Mouse (Mus musculus): ENCODE data around the gene Shoc2.
"Not testable (repeated sequence)": the region's sequence is repeated elsewhere in the genome, so short reads cannot be mapped to it uniquely, and the experiment has no call there.

The Shoc2 gene

DNA sequence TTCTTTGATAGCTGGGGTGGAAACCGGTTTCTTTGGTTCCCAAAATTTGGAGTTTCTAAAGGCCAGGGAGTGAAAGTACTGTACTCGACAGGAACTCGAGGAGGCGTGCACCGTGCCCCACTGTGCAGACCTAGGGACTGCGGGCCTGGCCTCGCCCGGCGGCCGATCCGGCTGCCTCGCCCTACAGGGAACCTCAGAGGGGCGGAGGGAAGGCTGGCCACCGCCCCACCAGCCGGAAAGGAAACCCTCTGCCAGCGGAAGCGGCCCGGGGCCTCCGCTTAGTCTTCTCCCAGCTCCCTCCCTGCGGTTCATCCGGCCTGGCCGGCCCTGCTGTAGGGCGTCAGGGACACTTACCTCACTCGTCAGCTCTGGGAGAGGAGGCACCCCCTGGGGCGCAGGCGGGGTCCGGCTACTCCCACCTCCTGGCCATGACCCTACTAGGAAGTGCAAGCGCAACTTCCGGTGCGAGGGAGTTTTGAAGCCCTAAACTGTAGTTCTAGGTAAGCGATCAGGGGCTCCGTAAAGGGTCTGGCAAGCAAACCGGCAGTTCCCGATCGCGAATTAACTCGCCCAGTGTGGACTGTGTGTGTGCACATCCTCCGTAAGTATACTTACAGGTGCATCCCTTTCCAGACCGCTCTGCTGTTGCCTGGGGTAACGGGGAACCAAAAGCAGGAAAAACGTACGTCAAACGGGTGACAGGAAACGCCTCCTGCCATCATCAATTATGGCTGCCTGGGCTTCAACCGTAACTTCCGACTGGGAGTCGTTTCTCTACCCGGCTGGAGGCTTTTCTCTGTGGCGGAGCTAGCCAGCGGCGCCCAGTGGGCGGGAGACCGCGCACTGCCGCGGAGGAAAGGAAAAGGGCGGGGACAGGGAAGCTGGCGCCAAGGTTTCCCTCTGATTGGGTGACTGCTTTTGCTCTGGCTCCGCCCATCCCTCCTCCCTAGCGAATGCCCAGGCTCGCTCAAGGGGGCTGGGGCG, at the start of gene Shoc2, which contains the start of gene Bbip1:
TSS of gene Shoc2 (plus strand) at position 505 of the 984 bp plus-strand sequence.
TSS of gene Bbip1 (minus strand) at position 826 of the 984 bp plus-strand sequence.
- DNase-seq = peak; percentile 100

DNA sequence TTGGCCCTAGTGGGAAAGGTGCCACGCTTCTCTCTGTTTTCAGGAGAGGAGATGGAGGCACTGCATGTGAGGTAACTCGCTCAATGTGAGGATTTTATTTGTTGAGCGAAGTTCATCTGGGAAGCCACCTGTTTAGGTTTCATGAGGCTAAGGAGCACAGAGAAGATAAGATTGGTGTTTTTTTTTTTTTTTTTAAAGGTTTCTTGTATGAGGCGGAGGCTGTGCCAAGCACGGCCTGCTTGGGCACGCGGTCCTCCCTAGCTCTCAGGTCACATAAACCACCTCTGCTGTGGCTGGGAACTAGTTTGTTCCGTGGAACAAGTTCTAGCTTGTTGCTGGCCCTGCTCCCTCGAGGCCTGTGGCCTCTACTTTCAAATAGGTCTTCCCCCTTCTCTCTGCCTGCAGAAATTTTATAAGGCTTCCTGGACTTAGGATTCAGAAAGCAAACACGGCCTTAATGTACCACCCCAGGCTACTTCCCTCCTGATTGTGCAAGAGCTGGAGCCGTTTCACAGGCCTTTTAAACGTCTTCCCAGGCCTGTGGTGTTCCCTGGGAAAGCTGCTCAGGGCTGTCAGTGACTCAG, 49.5 kb upstream of the Shoc2 start:
- no peak for DNase-seq

DNA sequence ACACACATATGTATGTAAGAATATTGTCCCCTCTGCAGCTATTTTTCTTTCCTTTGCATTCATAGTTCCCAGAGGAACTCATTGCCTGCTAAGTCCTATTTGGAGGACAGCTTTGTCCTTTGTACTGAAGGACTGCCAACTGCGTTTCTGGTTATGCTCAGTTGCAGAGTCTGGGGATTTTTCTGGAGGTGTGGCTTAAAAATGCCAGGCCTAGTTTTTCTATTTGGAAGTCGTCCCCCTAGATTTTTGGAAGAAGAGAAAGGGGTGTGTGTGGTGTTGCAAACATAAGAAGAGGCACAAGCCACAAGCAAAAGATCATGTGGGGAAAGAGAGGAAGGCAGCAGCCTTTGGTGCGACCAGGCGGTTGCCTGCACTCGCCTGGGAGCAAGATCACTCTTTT, 46.1 kb upstream of the Shoc2 start:
- no peak for DNase-seq

DNA sequence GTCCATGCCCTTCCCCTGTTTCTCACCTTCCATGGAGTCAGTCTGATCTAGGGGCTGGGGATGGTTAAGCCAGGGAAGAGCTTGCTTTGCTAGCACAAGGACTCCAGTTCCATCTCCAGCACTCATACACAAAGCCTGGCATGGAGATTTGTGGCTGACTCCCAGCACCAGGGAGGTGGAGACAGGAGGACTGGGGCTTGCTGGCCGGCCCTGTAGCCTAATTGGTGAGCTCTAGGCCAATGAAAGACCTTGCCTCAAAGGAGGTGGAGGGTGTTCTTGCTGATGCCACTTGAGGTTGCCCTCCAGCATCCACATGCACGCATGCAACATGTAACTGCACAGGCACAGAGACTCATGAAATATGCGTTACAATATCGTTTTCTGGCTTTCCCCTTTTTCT, 45.6 kb upstream of the Shoc2 start:
- no peak for DNase-seq

DNA sequence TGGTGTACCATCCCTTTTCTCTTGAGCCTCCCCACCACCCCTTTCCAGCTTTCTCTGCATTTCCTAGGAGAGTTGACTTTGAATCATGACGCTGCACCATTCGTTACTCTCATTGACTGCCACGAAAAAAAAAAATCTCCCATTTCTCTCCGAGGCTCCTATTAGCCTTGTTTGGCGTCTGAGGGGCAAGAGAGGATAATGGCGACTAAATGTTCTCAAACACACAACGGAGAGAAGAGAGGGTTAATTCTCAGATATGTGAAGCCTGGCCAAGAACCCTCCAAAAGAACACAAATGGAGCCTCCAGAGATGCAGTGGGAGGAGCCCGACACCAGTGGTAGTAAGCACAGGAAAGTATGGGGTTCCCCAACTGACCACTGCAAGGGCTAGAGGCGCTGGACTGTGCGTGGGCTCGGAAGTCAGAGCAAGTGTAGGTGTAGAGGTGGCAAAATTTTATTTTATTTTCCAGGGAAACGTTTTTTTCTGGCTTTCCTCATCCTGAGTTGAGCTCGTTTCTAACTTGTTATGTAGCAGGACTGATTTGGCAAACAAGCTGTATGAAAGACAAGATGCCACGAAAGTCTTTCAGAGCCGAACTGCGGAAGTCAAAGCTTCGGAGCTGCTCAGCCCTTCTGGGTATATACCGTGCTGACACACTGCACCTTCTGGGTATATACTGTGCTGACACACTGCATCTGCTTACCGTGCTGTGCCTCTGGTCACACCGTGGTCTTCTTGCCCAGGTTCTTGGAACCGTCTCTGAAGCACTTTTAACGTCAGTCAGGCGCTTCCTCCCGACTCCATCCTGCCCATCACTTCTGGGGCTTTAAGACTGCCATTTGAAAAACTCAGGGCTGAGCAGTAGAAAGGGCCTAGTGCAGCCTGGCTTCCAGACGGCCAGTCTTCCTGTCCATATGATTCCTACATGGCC, 44.9 kb upstream of the Shoc2 start:
- DNase-seq = no peak

DNA sequence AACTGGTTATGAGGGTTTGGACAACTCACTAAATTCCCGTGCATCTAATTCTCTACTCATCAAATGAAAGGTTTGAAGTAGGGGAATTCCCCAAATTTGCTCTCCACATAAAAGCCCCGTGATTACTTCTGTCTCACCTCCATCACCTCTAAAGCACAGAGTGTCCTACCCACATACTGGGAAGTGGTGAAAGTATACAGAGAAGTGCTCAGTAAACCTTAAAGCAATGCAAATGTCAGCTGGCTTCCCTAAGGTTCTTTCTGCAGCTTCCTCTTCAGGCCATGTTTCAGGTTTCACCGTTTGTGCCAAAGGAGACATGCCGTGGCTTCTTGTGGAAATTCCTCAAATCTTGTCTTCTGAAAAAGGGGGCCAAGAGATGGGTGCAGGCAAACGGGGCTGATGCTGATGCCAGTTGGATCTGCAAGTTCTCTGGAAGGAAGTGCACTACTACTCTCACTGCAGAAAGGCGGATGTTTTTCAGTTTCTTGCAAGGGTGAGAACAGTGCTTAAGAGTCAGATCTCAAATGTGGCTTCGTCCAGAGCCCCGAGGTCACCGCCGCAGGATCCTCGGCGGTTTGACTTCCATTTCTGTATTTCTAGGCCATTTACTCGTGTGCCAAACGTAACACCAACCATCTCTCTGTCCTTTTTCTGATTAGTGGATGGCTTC, 44.0 kb upstream of the Shoc2 start:
- DNase-seq = no peak

DNA sequence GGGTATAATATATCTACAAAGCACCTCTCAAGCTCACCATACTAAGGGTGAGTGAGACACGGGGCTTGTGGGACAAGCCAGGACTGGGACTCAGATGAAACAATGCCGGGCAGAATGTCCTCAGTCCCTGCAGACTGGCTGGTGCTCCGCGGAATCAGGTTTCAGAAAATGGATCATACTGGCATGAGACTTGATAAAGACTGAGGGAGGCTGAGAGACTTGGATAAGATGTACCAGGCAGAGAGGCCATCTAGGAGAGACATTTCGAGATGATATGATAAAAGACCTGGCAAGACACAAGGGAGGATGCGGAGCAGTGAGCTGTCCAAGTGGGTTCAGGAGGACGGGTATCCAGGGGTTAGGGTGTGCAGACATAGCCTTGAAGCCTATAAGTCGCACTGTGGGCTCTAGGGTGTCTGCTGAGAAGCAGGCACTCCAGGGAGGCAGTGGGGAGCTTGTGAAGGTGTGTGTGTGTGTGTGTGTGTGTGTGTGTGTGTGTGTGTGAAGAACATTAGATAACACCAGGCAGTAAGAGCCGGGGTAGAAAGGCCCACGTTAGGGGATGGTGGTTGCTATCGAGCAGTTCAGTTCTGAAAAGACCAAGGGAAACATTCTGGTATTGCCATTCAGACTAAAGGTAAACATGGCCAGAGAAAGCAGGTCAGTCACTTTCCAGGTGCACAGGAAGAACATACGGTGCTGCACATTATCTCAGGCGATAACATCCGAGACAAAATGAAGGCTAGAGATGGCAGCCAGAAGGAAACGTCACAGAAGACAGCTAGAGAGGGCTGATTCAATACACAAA, 42.0 kb upstream of the Shoc2 start:
- no peak for DNase-seq

DNA sequence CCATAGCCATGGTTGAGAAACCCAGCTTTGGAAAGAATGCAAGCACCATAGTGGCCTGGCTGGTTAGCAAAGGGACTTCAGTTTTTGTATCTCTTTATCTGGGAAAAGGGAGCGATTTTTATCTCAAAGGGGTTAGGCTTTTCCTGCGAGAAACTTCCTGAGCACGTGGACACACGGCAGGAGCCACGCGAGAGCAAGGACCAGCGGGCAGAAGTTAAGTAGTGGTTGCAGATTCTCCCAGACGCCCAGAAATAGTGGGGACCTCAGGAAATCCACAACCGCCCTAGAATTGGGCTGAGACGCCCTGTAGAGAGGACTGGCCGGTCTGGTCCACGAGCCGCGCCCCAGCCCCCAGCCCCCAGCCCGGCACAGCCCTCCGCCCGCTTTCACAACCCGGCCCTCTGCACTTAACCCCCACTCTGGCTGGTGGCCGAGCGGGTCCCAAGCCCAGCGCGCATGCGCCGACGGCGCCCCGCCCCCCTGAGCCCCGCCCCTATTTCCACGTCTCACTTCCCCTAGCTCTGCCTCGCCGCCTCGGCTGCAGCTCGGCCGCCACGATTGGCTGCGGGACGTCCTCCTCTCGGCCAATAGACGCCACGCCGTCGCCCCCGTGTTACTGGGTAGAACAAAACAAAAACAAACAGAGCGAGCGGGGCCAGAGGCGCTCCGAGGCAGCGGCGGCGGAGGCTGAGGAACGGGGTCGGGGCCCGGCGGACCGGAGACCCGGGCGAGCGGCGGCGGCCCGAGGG, 41.2 kb upstream of the Shoc2 start:
- peak; percentile 98 for DNase-seq

DNA sequence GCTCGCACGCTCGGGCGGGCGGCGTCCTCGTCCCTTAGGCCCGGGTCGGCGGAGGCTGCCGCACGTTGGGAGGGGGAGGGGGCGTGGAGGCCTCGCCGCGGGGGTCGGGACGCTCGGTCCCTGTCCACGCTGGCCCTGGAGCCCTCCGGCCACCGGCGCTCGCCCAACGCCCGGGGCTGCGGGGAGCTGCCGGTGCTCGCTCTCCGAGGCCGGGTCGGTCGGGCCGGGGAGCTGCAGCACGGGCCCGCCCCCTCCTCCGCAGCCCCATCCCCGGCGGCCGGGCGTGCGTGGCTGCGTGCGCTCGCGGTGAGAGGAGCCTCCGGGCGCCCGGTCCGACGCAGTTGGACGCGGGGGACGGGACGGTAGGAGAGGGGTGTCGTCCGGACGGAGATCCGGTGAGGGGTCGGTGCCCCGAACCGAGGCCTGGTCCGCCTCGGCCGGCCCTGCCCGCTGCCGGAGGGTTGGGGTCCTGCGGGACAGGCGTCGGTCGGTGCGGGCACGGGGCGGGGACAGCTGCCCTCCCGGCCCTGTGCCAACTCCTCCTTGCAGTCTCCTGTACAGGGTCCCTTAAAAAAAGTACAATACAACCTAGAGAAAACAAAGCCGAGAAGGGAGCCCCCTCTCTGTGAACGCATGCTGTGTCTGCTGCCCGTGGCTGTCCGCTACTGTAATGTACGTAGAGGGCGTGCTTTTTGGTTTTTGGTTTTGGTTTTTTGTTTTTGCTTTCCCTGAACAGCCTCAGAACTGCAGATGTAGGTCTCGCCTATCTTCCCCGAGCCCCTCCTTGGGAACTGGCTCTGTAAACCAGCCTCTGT, 40.4 kb upstream of the Shoc2 start:
- DNase-seq = peak; percentile 65

DNA sequence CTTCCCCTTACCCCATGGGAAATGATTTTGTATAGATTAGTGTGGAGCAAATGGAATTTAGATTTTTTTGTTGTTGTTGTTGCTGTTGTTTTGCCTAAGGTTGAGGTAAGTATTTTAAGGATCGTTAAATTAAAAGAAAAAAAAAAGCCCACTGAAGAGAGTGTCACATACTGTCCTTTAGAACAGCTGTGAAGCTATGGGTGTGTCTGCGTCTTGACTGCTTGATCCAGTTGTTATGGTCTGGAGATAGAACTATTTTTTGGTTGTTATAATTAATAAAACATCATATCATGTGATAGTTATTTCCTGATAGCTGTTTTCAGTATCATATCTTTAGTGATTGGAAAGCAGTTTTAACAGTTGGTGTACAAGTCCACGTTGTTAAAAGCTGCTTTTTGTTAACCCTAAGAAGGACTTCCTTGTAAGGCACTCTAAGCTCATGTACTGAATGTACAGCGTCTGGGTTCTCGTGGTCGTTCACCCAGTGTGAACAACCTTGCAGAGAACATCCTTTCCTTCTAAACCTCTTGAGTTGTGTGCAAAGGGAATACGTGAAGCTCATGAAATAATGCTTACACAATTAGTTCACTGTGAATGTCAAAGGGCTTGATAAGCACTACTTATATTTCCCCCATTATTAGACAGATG, 39.1 kb upstream of the Shoc2 start:
- no peak for DNase-seq

DNA sequence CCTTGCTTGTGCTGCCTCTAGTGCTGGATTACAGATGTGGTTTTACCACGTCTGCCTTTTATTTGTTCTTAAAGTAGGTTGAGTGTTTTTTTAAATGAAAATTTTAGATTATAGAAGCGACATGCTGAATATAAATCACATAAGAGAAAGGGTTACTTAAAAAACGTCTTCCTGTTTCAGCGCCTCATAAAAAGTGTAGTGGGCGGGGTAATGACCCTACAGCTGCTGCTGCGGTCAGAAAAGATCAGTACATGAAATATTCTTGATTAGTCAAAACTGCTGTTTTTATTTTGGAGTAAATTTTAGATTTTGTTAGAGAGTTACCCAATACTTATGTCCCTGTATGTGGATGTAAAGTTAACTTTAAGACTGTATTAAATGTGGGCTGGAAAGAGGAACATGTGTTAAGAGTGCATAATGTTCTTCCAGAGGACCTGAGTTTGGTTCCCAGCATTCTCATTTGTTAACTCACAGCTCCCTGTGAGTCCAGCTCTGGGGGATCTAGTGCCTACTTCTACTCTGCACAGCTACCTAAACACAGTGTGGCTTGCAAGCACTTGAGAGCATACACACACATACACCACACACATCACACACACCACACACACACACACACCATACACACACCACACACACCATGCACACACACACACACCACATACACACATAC, 37.9 kb upstream of the Shoc2 start:
- DNase-seq = no peak

DNA sequence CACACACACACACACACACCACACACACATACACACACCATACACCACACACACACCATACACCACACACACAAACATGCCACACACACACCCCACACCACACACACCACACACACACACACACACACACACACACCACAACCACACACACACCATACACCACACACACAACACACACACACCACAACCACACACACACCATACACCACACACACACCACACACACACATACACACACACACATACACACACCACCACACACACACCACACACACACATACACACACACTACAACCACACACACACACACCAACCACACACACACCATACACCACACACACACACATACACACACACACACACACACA, 37.4 kb upstream of the Shoc2 start:
- DNase-seq = not testable (repeated sequence)

DNA sequence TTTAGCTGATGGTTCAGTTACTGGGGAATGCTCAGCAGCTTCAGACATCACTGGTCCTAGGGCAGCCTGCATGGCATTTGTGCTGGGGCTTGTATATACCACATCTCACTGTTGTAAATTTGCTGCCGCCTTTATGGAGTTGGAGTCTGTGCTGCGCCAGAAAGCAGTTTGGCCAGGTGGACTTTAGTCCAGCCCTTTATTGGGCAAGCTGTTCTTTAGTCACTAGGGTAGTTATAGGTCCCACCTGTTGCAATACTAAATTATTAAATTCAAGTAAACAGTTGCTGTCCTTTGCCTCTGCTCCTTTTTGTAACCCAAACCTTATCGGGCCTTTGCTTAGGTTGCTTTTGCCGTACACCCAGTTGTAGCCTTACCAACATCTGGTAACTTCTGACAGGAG, 29.2 kb upstream of the Shoc2 start:
- no peak for DNase-seq

DNA sequence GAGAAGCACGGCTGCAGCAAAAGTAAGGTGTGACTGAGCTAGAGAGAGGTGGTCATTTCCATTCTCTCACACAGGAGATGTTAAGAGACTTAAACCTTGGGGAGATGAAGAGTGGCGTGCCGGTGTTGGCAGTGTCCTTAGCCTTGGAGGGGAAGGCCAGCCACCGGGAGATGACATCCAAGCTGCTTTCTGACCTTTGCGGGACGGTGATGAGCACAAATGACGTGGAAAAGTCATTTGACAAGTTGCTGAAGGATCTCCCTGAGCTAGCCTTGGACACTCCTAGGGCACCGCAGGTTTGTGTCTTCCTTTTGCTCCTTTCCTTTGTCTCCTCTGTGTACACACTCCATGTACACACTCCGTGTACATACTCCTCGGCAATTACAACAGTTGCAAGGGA, 24.6 kb upstream of the Shoc2 start:
- DNase-seq = no peak

DNA sequence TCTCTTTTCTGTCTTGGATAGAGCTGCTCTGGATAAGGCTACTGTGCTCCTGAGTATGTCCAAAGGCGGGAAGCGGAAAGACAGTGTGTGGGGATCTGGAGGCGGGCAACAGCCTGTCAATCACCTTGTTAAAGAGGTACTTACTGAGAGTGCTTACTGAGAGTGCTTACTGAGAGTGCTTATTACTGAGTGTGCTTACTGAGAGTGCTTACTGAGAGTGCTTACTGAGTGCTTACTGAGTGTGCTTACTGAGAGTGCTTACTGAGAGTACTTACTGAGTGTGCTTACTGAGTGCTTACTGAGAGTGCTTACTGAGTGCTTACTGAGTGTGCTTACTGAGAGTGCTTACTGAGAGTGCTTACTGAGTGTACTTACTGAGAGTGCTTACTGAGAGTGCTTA, 22.1 kb upstream of the Shoc2 start:
- not testable (repeated sequence) for DNase-seq

DNA sequence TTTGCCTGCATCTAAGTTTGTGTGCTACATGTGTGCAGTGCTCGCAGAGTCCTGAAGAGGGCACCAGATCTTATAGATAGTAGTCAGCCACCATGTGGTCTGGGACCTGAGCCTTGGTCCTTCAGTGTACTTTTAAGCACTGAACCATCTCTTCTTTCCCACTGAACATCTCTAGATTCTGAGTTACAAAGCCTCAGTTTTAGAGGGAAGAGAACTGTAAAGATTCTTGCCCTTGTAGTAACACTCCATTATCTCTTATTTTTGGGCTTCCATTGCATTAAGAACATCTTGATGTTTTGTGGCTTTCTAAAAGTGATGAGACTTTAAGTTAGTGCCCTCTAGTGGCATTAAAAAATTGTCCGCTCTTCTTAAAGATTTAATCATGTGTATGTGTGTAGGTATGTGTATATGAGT, 18.8 kb upstream of the Shoc2 start:
- DNase-seq = peak; percentile 70

DNA sequence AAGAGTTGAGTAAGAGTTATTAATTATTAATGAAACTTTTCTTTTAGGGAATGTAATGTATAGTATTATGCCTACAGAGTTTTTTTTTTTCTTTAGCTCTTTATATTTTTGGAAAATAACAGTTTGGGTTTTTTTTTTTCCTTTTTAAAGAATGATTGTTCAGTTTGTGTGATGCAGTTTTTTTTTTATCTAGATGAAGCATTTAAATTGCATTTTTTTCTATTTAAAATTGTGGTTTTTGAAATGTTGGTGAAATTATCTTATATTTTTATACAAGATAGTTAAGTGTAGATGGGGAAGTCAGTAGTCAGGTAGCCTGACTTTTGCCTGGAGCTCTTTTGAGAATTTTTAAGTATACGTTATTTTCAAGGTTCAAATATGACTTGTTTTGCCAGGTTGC, 17.4 kb upstream of the Shoc2 start:
- no peak for DNase-seq

DNA sequence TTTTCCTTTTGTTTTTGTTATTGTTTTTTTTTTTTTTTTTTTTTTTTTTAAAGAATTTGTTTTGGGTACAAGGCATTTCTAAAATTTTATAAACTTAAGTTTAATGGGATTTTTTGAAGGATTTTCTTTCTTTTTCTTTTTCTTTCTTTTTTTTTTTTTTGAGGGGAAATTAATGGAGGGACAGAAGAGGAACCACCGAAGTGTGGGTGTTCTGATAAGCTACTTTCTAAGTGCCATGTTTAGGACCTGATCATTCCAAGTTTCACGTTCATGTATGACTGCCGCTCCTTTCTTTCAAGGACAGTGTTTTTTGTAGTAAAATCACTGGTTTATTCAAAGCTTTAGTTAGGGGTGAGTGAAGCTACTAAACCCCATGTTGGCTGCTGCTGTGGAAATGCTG, 14.9 kb upstream of the Shoc2 start:
- no peak for DNase-seq

DNA sequence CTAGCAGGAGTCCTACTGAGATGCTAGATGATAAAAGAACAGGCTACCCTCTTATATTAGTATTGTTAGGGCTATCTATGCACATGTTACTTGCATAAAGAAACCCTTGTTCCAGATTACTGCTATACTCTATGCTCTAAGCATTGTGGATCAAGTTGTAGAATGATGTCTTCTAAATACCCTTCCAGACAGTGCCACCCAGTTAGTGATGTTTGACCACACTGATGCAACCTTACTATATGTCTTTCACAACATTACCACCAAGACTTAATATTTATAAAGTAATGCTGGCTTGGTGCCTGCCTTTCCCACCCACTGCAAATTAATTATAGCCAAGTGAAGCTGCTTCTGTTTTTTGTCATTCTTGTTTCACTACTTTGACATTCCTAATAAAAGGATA, 11.1 kb upstream of the Shoc2 start:
- no peak for DNase-seq
